Mouse (Mus musculus): ENCODE measurements around the gene Cep55. TPM values are rescaled to one million over a fixed set of nuclear protein-coding genes. Genes with fewer than 3 reads are reported as not detected.
A peak's percentile ranks its signal among the peaks of the same experiment; 100 is the strongest.

The Cep55 gene
- total and polyA plus RNA-seq, 3 experiments: 0.38 to 1.6 (median 0.44) TPM

- peak; percentile 69 for DNase-seq
Observed at GRCm38 (mm10) chr19:38043281-38043981, 11.4 kb upstream of the Cep55 start, which contains the start of gene Myof. Gene Myof (minus strand): TSS chr19:38043577.

- no peak for DNase-seq
Observed at GRCm38 (mm10) chr19:38045198-38045597, 9.6 kb upstream of the Cep55 start.

GRCm38 (mm10) chr19:38049686-38050085 is 5.1 kb upstream of the Cep55 start:
- no peak for DNase-seq

GRCm38 (mm10) chr19:38053227-38054041 is 1.4 kb upstream of the Cep55 start:
- DNase-seq: no peak

GRCm38 (mm10) chr19:38054149-38054719 is 577 bp upstream of the Cep55 start:
- peak; percentile 89 for DNase-seq

- DNase-seq: no peak
Observed at GRCm38 (mm10) chr19:38055798-38056197, 987 bp downstream of the Cep55 start.

GRCm38 (mm10) chr19:38056276-38056675 is 1.5 kb downstream of the Cep55 start:
- no peak for DNase-seq

GRCm38 (mm10) chr19:38056931-38057330 is 2.1 kb downstream of the Cep55 start:
- DNase-seq: no peak

GRCm38 (mm10) chr19:38063201-38063600 is 8.4 kb downstream of the Cep55 start:
- DNase-seq: no peak

GRCm38 (mm10) chr19:38064051-38064450 is 9.2 kb downstream of the Cep55 start:
- no peak for DNase-seq

GRCm38 (mm10) chr19:38073226-38073625 is 18.4 kb downstream of the Cep55 start:
- DNase-seq: no peak

GRCm38 (mm10) chr19:38075051-38075450 is 20.2 kb downstream of the Cep55 start:
- no peak for DNase-seq

GRCm38 (mm10) chr19:38076251-38076650 is 21.4 kb downstream of the Cep55 start:
- DNase-seq: peak; percentile 62

- DNase-seq: peak; percentile 38
Observed at GRCm38 (mm10) chr19:38077851-38078540, 23.2 kb downstream of the Cep55 start.

- no peak for DNase-seq
Observed at GRCm38 (mm10) chr19:38081361-38081760, 26.6 kb downstream of the Cep55 start.

GRCm38 (mm10) chr19:38082931-38083525 is 28.2 kb downstream of the Cep55 start:
- DNase-seq: no peak

- DNase-seq: no peak
Observed at GRCm38 (mm10) chr19:38085841-38086240, 31.0 kb downstream of the Cep55 start.

GRCm38 (mm10) chr19:38086948-38087551 is 32.2 kb downstream of the Cep55 start:
- peak; percentile 55 for DNase-seq

- no peak for DNase-seq
Observed at GRCm38 (mm10) chr19:38089358-38089757, 34.5 kb downstream of the Cep55 start.

GRCm38 (mm10) chr19:38091512-38091985 is 36.7 kb downstream of the Cep55 start:
- no peak for DNase-seq

- DNase-seq: no peak
Observed at GRCm38 (mm10) chr19:38096231-38096630, 41.4 kb downstream of the Cep55 start.

All from adrenal gland, adult 2 months (tissue).